Mouse (Mus musculus) forebrain, embryonic 13.5 days (tissue): ENCODE measurements around the gene Hs2st1. TPM values are rescaled to one million over a fixed set of nuclear protein-coding genes. Genes with fewer than 3 reads are reported as not detected.
"Not testable (repeated sequence)": the region's sequence is repeated elsewhere in the genome, so short reads cannot be mapped to it uniquely, and the experiment has no call there.

Source experiments
- ATAC-seq: fragments of 200-750 bp; cut with Nextera tagmentation; 2 replicates; pipeline ENCODE4 v1.8.0; 2017
- H3K27ac ChIP-seq: fragments of 300-500 bp; sonication (generic); 2 replicates; pipeline ENCODE4 v1.5.1; 2015; ENCODE audit warnings: inconsistent platforms, mild to moderate bottlenecking, moderate library complexity
- H3K27me3 ChIP-seq: fragments of 300-500 bp; sonication (generic); 2 replicates; pipeline ENCODE4 v1.6.1; 2015; ENCODE audit warnings: mild to moderate bottlenecking, inconsistent platforms
- H3K36me3 ChIP-seq: fragments of 300-500 bp; sonication (generic); 2 replicates; pipeline ENCODE4 v1.6.1; 2015; ENCODE audit warnings: mild to moderate bottlenecking, inconsistent platforms; ENCODE audit not compliant: poor library complexity, severe bottlenecking
- H3K4me1 ChIP-seq: fragments of 300-500 bp; sonication (generic); 2 replicates; pipeline ENCODE4 v1.6.1; 2015; ENCODE audit warnings: inconsistent platforms
- H3K4me2 ChIP-seq: fragments of 300-500 bp; sonication (generic); 2 replicates; pipeline ENCODE4 v1.6.1; 2015; ENCODE audit warnings: inconsistent platforms, mild to moderate bottlenecking, moderate library complexity
- H3K4me3 ChIP-seq: fragments of 300-500 bp; sonication (generic); 2 replicates; pipeline ENCODE4 v1.5.1; 2015; ENCODE audit warnings: mild to moderate bottlenecking, inconsistent platforms
- H3K9ac ChIP-seq: fragments of 300-500 bp; sonication (generic); 2 replicates; pipeline ENCODE4 v1.6.1; 2015; ENCODE audit warnings: mild to moderate bottlenecking, inconsistent platforms
- H3K9me3 ChIP-seq: fragments of 300-500 bp; sonication (generic); replicated peaks from 2 replicates; pipeline ENCODE4 v1.6.1; 2016; ENCODE audit warnings: inconsistent platforms
- WGBS: fragments of 180-500 bp; shearing (Covaris S2); methylation state at CpG from one replicate; pipeline ENCODE4 v1.1.7; 2015; 5-methylcytosine and 5-hydroxymethylcytosine counted together
- polyA plus RNA-seq: library from polyadenylated mRNA; unstranded; fragments of >200 nt; fragmentation: Nextera tagmentation; extraction: Ambion mirVana; gene quantifications from 2 replicates; pipeline ENCODE4 v1.2.1, GENCODE M21; 2015

Gene Hs2st1
- polyA plus RNA-seq, 1 experiment from 2014 or later, result 23.3 TPM

DNA sequence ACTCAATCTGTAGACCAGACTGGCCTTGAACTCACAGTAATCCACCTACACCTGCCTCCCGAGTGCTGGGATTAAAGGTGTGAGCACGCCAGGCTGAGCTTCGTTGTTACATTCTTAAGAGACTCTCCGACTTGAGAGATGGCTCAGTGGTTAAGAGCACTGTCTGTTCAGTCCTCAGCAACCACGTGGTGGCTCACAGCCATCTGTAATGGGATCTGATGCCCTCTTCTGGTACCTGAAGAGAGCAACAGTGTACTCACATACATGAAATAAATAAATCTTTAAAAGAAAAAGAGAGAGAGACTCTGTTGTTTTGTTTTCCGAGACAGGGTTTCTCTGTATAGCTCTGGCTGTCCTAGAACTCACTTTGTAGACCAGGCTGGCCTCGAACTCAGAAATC is 35.8 kb upstream of the Hs2st1 start:
- H3K4me1 ChIP-seq, H3K27me3 ChIP-seq, H3K4me3 ChIP-seq, H3K9me3 ChIP-seq, H3K9ac ChIP-seq, ATAC-seq, H3K36me3 ChIP-seq, H3K27ac ChIP-seq, H3K4me2 ChIP-seq: not testable (repeated sequence)
- 62% methylated on average over 7 of the region's 7 CpGs for WGBS

DNA sequence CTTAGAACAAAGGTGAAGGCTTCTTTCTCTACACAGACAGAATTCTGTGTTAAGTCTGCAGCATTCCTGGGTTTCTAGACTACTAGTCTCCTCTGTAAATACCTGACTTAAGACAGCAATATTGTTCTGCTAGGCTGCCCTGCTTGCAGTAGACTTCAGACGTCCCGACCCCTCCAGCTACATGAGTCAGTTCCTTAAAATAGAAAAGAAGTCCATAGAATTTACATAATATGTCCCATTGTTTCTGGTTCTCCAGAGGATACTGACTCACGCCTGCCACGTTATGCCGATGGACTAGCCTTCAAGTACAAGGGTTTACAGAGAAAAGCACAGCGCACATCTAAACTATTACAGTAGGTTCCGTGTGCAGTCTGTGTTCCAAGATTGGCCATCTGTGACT is 34.2 kb upstream of the Hs2st1 start:
- Histone ChIP-seq H3K36me3 (peaks cover 16% of the 10 kb centered on the region; the same call in 1 of the 2 replicates), H3K27me3 (no peaks in the 10 kb centered on the region), H3K4me2 (no peak overlapping the region), H3K4me3 (no peak overlapping the region), H3K9me3 (no peaks in the 10 kb centered on the region), H3K4me1 (peaks cover 9% of the 10 kb centered on the region), H3K27ac (no peak overlapping the region), H3K9ac (no peak overlapping the region)
- WGBS, result 82% methylated on average over 7 of the region's 7 CpGs
- no peak for ATAC-seq

GRCm38 (mm10) chr3:144603558-144603957 is 33.6 kb upstream of the Hs2st1 start:
- ATAC-seq, result no peak

GRCm38 (mm10) chr3:144602819-144603218 is 32.8 kb upstream of the Hs2st1 start:
- H3K27me3 ChIP-seq, result no peaks in the 10 kb centered on the region
- H3K9me3 ChIP-seq, result no peaks in the 10 kb centered on the region
- peaks cover 20% of the 10 kb centered on the region; the same call in 1 of the 2 replicates for H3K36me3 ChIP-seq
- H3K27ac ChIP-seq, result no peak overlapping the region
- no peak overlapping the region for H3K9ac ChIP-seq
- no peak for ATAC-seq
- WGBS, result 82% methylated on average over 7 of the region's 7 CpGs
- H3K4me3 ChIP-seq, result no peak overlapping the region
- H3K4me1 ChIP-seq, result peaks cover 21% of the 10 kb centered on the region
- no peak overlapping the region for H3K4me2 ChIP-seq

More at GRCm38 (mm10) chr3:144603558-144603957, 33.6 kb upstream of the Hs2st1 start:
- Histone ChIP-seq H3K27me3 (no peaks in the 10 kb centered on the region), H3K4me1 (peaks cover 14% of the 10 kb centered on the region), H3K27ac (no peak overlapping the region), H3K36me3 (peaks cover 20% of the 10 kb centered on the region; the same call in 1 of the 2 replicates), H3K9ac (no peak overlapping the region), H3K4me2 (no peak overlapping the region), H3K9me3 (no peaks in the 10 kb centered on the region), H3K4me3 (no peak overlapping the region)
- 88% methylated on average over 3 of the region's 3 CpGs for WGBS

DNA sequence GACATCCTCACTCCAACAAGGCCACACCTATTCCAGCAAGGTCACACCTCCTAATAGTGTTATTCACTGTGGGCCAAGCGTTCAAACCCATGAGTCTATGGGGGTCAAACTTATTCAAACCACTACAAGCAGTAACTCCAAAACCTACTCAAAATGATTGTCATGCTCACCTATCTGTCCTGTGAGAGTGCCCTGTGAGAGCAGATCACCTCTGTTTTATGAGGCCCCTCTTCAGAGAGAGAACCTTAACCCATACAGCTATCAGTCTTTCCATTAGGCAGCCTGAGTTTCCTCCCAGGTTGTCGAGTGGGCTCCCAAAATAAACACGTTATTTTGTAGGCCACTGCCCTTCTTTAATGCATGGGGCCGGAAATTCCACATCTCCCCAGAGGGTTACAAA is 32.4 kb upstream of the Hs2st1 start:
- H3K4me3 ChIP-seq, result no peak overlapping the region
- no peak for ATAC-seq
- peaks cover 23% of the 10 kb centered on the region for H3K4me1 ChIP-seq
- H3K27me3 ChIP-seq, result no peaks in the 10 kb centered on the region
- H3K9me3 ChIP-seq, result no peaks in the 10 kb centered on the region
- no peak overlapping the region for H3K9ac ChIP-seq
- 83% methylated on average over 4 of the region's 4 CpGs for WGBS
- H3K4me2 ChIP-seq, result no peak overlapping the region
- H3K27ac ChIP-seq, result no peak overlapping the region
- peaks cover 20% of the 10 kb centered on the region; the same call in 1 of the 2 replicates for H3K36me3 ChIP-seq

DNA sequence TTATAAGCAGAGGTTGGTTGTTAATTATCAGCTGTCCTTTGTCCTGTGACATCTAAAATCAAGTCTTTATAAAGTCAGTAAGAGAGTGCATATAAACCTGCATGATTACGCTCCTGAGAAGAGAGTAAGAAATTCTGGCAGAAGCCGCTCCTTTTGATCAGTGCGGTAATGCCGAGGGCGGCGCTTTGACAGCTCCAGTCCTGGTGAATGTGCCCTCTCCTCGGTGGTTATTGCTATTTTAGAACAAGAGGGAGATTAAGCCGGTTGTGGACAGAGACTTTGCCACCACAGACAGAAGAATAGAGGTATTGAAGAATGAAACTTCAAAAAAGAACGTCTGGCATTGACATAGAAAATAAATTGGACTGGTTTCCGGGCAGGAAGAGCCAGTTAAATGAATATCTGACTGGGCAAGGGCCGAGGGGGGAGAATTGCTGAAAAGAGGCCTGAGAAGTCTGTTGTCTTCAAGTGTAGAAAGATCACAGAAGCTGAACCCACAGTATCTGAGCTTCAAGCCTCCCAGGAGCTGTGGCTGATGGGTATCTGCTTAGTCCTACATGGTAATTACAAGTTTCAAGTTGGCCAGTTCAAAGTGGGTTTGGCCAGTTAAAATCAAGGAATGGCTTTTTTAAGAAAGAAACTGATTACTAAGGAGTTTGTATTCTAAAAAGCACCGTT is 27.9 kb upstream of the Hs2st1 start:
- no peaks in the 10 kb centered on the region for H3K9me3 ChIP-seq
- 12% methylated on average over 12 of the region's 12 CpGs for WGBS
- H3K4me2 ChIP-seq, result no peak overlapping the region
- H3K27ac ChIP-seq, result peak overlapping the region; percentile 68
- peaks cover 27% of the 10 kb centered on the region; the same call in 1 of the 2 replicates for H3K36me3 ChIP-seq
- H3K27me3 ChIP-seq, result no peaks in the 10 kb centered on the region
- peaks cover 45% of the 10 kb centered on the region for H3K4me1 ChIP-seq
- no peak overlapping the region for H3K9ac ChIP-seq
- peak; percentile 63 for ATAC-seq
- H3K4me3 ChIP-seq, result no peak overlapping the region

DNA sequence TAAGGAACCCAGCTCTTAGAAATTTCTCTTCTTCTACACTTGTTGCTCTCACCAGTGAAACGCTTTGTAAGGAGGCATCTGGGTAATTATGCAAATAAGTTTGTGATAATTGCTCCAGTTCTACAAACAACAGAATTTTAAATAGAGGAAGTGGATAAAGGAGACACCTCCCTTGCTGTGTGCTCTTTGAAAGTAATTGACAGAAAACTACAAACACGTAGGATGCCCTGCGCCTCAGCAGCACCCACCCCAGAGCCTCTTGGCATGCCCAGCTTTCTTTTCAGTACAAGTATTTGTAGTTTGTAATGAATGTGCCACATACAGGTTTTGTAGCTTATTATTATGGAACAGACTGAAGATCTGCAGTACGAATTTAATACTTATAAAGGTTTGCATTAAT is 27.1 kb upstream of the Hs2st1 start:
- Histone ChIP-seq H3K27me3 (no peaks in the 10 kb centered on the region), H3K4me2 (no peak overlapping the region), H3K36me3 (peaks cover 27% of the 10 kb centered on the region; the same call in 1 of the 2 replicates), H3K9me3 (no peaks in the 10 kb centered on the region), H3K4me3 (no peak overlapping the region), H3K4me1 (peaks cover 47% of the 10 kb centered on the region), H3K9ac (no peak overlapping the region), H3K27ac (peak overlapping the region; percentile 72; the same call in 1 of the 2 replicates)
- peak; percentile 89 for ATAC-seq
- WGBS, result 9% methylated on average over 4 of the region's 4 CpGs

GRCm38 (mm10) chr3:144592992-144593785 is 23.2 kb upstream of the Hs2st1 start:
- no peak overlapping the region for H3K27ac ChIP-seq
- peaks cover 36% of the 10 kb centered on the region for H3K36me3 ChIP-seq
- H3K27me3 ChIP-seq, result no peaks in the 10 kb centered on the region
- 51% methylated on average over 9 of the region's 9 CpGs for WGBS
- H3K9me3 ChIP-seq, result no peaks in the 10 kb centered on the region
- no peak overlapping the region for H3K4me2 ChIP-seq
- H3K4me1 ChIP-seq, result peaks cover 36% of the 10 kb centered on the region
- no peak for ATAC-seq
- no peak overlapping the region for H3K4me3 ChIP-seq
- H3K9ac ChIP-seq, result no peak overlapping the region

DNA sequence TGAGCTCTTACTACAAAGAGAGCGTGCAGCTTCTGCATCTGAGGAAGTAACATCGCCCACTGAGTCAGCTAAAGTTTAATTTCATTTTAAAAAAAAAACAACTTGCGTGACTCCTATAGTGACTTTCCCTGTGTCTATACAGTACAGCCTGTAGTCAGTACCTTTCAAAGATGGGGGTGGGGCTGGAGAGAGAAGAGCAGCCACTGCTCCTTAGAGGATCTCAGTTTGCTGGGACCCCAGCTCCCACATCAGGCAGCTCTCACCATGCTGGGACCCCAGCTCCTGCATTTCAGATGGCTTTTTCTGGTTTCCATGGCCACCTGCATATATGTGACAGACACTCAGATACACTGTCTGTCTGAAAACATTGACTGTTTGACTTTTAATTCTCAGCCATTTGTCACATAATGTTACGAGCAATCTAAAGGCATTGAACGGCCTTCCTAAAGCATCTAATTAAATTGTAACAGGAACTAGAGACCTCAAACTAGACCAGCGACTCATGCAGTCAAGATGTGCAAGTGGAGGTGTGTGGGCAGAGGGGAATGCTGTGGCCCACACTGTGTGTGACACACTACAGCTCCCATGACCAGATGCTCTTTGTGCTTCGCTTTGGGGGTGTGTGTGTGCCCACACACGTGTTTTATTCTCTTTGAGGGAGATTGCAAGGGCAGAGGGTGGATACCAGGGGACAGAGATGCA is 19.4 kb upstream of the Hs2st1 start:
- Histone ChIP-seq H3K4me3 (no peak overlapping the region), H3K27ac (no peak overlapping the region), H3K9ac (no peak overlapping the region), H3K27me3 (no peaks in the 10 kb centered on the region), H3K4me2 (no peak overlapping the region), H3K36me3 (peaks cover 47% of the 10 kb centered on the region), H3K9me3 (no peaks in the 10 kb centered on the region), H3K4me1 (peaks cover 20% of the 10 kb centered on the region)
- WGBS, result 88% methylated on average over 8 of the region's 8 CpGs
- ATAC-seq, result no peak

GRCm38 (mm10) chr3:144586731-144587130 is 16.8 kb upstream of the Hs2st1 start:
- H3K27me3 ChIP-seq, result no peaks in the 10 kb centered on the region

GRCm38 (mm10) chr3:144584789-144585553 is 15.0 kb upstream of the Hs2st1 start:
- WGBS, result 89% methylated on average over 6 of the region's 6 CpGs
- H3K9ac ChIP-seq, result no peak overlapping the region
- no peaks in the 10 kb centered on the region for H3K27me3 ChIP-seq
- no peak overlapping the region for H3K27ac ChIP-seq
- H3K9me3 ChIP-seq, result no peaks in the 10 kb centered on the region
- no peak overlapping the region for H3K4me2 ChIP-seq
- H3K4me1 ChIP-seq, result peaks cover 17% of the 10 kb centered on the region; the same call in 1 of the 2 replicates
- H3K36me3 ChIP-seq, result peaks cover 57% of the 10 kb centered on the region
- no peak for ATAC-seq
- H3K4me3 ChIP-seq, result no peak overlapping the region

More at GRCm38 (mm10) chr3:144586731-144587130, 16.8 kb upstream of the Hs2st1 start:
- Histone ChIP-seq H3K4me1 (peaks cover 17% of the 10 kb centered on the region; the same call in 1 of the 2 replicates), H3K27ac (no peak overlapping the region), H3K4me2 (no peak overlapping the region), H3K4me3 (no peak overlapping the region), H3K36me3 (peaks cover 59% of the 10 kb centered on the region), H3K9ac (no peak overlapping the region), H3K9me3 (no peaks in the 10 kb centered on the region)
- no peak for ATAC-seq
- 88% methylated on average over 7 of the region's 7 CpGs for WGBS
